Mouse (Mus musculus) erythroblast, embryonic 14.5 days (primary cell): ENCODE data around the gene Adad2.

Experiments used
- GATA1 ChIP-seq: IDR thresholded peaks from 2 replicates; pipeline ENCODE4 v1.6.1; 2012; ENCODE audit warnings: low read length, inconsistent platforms, mixed read lengths
- TAL1 ChIP-seq: IDR thresholded peaks from 3 replicates; pipeline ENCODE4 v1.6.1; 2012; ENCODE audit warnings: low read length, inconsistent platforms, mixed read lengths

- TF ChIP-seq GATA1 (no peak), TAL1 (no peak)
Measured at GRCm38 (mm10) chr8:119661081-119661480, 48.5 kb downstream of the Adad2 start.
